Mouse (Mus musculus) liver, postnatal 0 days (tissue): ENCODE measurements around the gene Lonp2. TPM values are rescaled to one million over a fixed set of nuclear protein-coding genes. Genes with fewer than 3 reads are reported as not detected.
A peak's percentile ranks its signal among the peaks of the same experiment; 100 is the strongest.

ENCODE experiments used
- ATAC-seq: fragments of 200-750 bp; cut with Nextera tagmentation; 2 replicates; pipeline ENCODE4 v1.8.0; 2017; ENCODE audit warnings: mild to moderate bottlenecking, moderate library complexity
- DNase-seq: peaks from one replicate; pipeline ENCODE4 v3.0.0-alpha.2; 2016
- H3K27ac ChIP-seq: fragments of 300-500 bp; sonication (generic); 2 replicates; pipeline ENCODE4 v1.5.1; 2014; ENCODE audit warnings: antibody characterized with exemption, moderate library complexity, mild to moderate bottlenecking, low read depth
- H3K27me3 ChIP-seq: fragments of 300-500 bp; sonication (generic); 2 replicates; pipeline ENCODE4 v1.6.1; 2014; ENCODE audit warnings: low read length, control low read depth, mixed read lengths; ENCODE audit not compliant: insufficient read depth
- H3K36me3 ChIP-seq: fragments of 300-500 bp; sonication (generic); replicated peaks from 2 replicates; pipeline ENCODE4 v1.6.1; 2014; ENCODE audit warnings: mild to moderate bottlenecking, control low read depth, low read length, moderate library complexity, mixed read lengths; ENCODE audit not compliant: insufficient read depth
- H3K4me1 ChIP-seq: fragments of 300-500 bp; sonication (generic); 2 replicates; pipeline ENCODE4 v1.6.1; 2014; ENCODE audit warnings: antibody characterized with exemption, mild to moderate bottlenecking, control low read depth; ENCODE audit not compliant: insufficient read depth
- H3K4me2 ChIP-seq: fragments of 300-500 bp; sonication (generic); 2 replicates; pipeline ENCODE4 v1.6.1; 2014; ENCODE audit warnings: low read depth, mild to moderate bottlenecking, low read length, moderate library complexity, mixed read lengths
- H3K4me3 ChIP-seq: fragments of 300-500 bp; sonication (generic); 2 replicates; pipeline ENCODE4 v1.5.1; 2014; ENCODE audit warnings: low read depth, low read length
- H3K9ac ChIP-seq: fragments of 300-500 bp; sonication (generic); replicated peaks from 2 replicates; pipeline ENCODE4 v1.6.1; 2014; ENCODE audit warnings: mild to moderate bottlenecking, moderate library complexity
- H3K9me3 ChIP-seq: fragments of 300-500 bp; sonication (generic); 2 replicates; pipeline ENCODE4 v1.6.1; 2016; ENCODE audit warnings: mild to moderate bottlenecking, control low read depth, low read length, mixed read lengths
- CTCF ChIP-seq: sonication (generic); IDR thresholded peaks from 2 replicates; pipeline ENCODE4 v1.5.1; 2016; ENCODE audit warnings: antibody characterized with exemption, low read depth
- EP300 ChIP-seq: IDR thresholded peaks from 2 replicates; pipeline ENCODE4 v1.6.1; 2016; ENCODE audit warnings: antibody characterized with exemption, low read depth, mild to moderate bottlenecking
- WGBS: fragments of 180-500 bp; shearing (Covaris S2); extraction: QIAGEN DNeasy Blood & Tissue Kit; methylation state at CpG from one replicate; pipeline ENCODE4 v1.1.7; 2014; ENCODE audit not compliant: insufficient replicate concordance; 5-methylcytosine and 5-hydroxymethylcytosine counted together
- polyA plus RNA-seq: library from polyadenylated mRNA; unstranded; fragments of >200 nt; fragmentation: Nextera tagmentation; extraction: Ambion mirVana; gene quantifications from 2 replicates; pipeline ENCODE4 v1.2.1, GENCODE M21; 2015

Lonp2 gene
- polyA plus RNA-seq, 1 experiment from 2014 or later = 77.8 TPM

DNA sequence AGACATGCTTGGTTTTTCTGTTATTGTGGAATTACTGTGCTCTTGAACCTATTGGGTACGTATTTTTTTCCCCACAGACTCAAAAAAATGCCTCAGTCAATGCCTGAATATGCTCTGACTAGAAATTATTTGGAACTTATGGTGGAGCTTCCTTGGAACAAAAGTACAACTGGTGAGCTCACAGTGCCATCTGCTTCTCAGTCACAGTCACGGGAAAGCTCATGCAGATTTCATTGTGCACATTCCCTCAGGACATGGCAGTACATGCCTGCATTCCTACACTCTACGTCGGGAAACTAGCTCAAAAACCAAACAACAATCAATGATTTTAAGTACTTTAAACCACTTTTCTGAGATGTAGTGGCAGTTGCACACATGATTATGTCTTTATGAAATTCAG is 14.0 kb downstream of the Lonp2 start:
- no peaks in the 10 kb centered on the region for H3K9me3 ChIP-seq
- ATAC-seq = no peak
- no peak overlapping the region for H3K9ac ChIP-seq
- no peak overlapping the region for H3K4me2 ChIP-seq
- no peaks in the 10 kb centered on the region for H3K27me3 ChIP-seq
- DNase-seq = no peak
- H3K4me3 ChIP-seq = no peak overlapping the region
- TF ChIP-seq CTCF = no peak
- no peak for TF ChIP-seq EP300
- peaks cover 76% of the 10 kb centered on the region for H3K36me3 ChIP-seq
- H3K27ac ChIP-seq = no peak overlapping the region
- no peaks in the 10 kb centered on the region for H3K4me1 ChIP-seq
- 88% methylated on average over 4 of the region's 4 CpGs for WGBS

DNA sequence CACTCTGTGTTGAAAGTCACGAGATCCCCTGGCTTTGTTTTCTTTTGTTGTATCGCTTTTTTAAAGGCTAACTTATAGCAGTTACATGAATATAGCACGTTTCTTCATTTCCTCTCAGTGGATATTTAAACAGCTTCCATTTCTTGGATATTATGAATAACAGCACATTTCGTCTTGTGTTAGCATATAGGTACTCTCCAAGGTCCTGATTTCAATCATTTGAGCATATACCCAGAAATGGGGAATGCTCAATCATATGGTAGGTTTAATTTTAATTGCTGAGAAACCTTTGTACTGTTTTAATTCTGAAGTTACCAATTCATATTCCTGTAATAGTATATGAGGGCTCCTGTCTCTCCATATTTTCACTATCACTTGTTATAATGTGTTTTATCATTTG is 15.1 kb downstream of the Lonp2 start:
- ATAC-seq (no peak), DNase-seq (no peak)
- H3K36me3 ChIP-seq = peaks cover 69% of the 10 kb centered on the region
- no peak overlapping the region for H3K27ac ChIP-seq
- no peaks in the 10 kb centered on the region for H3K4me1 ChIP-seq
- H3K9ac ChIP-seq = no peak overlapping the region
- WGBS = 81% methylated on average over 4 of the region's 4 CpGs
- H3K27me3 ChIP-seq = no peaks in the 10 kb centered on the region
- H3K9me3 ChIP-seq = no peaks in the 10 kb centered on the region
- H3K4me2 ChIP-seq = no peak overlapping the region
- no peak overlapping the region for H3K4me3 ChIP-seq
- TF ChIP-seq CTCF = no peak
- no peak for TF ChIP-seq EP300

DNA sequence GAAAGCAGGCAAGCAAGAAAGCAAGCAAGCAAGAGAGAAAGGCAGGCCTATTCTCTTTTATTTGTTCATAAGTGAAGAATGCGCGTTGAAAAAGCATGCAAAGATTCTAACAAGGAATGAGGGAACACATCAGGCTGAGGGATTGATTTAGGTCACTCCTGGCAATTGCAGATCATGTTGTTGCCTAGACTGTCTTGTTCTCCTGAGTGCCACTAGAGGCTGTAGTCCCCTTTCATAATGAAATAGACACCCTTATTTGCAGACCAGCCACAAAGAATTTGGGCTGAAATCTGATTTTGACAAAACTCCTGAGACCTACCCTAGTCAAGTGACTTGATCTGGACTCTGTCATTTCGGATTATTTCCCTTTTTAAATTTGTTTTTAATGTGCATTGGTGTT is 18.8 kb downstream of the Lonp2 start:
- TF ChIP-seq EP300 = no peak
- peak; percentile 22; the same call in 1 of the 2 replicates for TF ChIP-seq CTCF
- Histone ChIP-seq H3K27ac (no peak overlapping the region), H3K36me3 (peaks cover 42% of the 10 kb centered on the region), H3K4me1 (no peaks in the 10 kb centered on the region), H3K27me3 (no peaks in the 10 kb centered on the region), H3K4me3 (no peak overlapping the region), H3K9me3 (no peaks in the 10 kb centered on the region), H3K9ac (no peak overlapping the region), H3K4me2 (no peak overlapping the region)
- ATAC-seq = no peak
- 81% methylated on average over 3 of the region's 3 CpGs for WGBS
- DNase-seq = no peak

GRCm38 (mm10) chr8:86644661-86645060 is 20.8 kb downstream of the Lonp2 start:
- ATAC-seq = no peak
- 92% methylated on average over 4 of the region's 4 CpGs for WGBS
- Histone ChIP-seq H3K27me3 (no peaks in the 10 kb centered on the region), H3K9me3 (no peaks in the 10 kb centered on the region), H3K4me2 (no peak overlapping the region), H3K4me3 (no peak overlapping the region), H3K9ac (no peak overlapping the region), H3K4me1 (no peaks in the 10 kb centered on the region), H3K36me3 (peaks cover 23% of the 10 kb centered on the region), H3K27ac (no peak overlapping the region)
- DNase-seq = no peak
- TF ChIP-seq CTCF = no peak
- TF ChIP-seq EP300 = no peak

DNA sequence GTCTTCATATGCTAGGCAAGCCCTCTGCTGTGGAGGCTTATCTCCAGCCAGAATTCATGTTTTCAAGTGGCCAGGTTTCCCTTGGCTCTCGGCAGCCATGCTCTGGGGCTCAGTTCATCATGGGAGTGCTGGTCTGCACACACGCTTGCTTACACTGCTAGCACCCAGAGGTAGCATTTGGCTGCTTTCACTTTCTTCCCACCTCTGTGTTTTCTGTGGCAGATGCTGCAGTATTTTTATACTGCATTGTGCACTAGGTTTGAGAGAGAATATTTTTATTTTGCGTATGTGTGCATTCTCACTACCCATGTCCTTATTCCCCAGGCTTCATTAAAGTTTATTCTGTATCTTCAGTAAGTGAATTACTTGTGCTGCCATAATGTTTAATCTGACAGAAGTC is 23.9 kb downstream of the Lonp2 start:
- H3K4me3 ChIP-seq = no peak overlapping the region
- no peaks in the 10 kb centered on the region for H3K27me3 ChIP-seq
- H3K9ac ChIP-seq = no peak overlapping the region
- ATAC-seq (no peak), DNase-seq (no peak)
- H3K4me2 ChIP-seq = no peak overlapping the region
- H3K4me1 ChIP-seq = no peaks in the 10 kb centered on the region
- H3K9me3 ChIP-seq = no peaks in the 10 kb centered on the region
- H3K36me3 ChIP-seq = peaks cover 21% of the 10 kb centered on the region
- WGBS = 91% methylated on average over 3 of the region's 3 CpGs
- TF ChIP-seq EP300 = no peak
- no peak for TF ChIP-seq CTCF
- H3K27ac ChIP-seq = no peak overlapping the region

GRCm38 (mm10) chr8:86651416-86651815 is 27.6 kb downstream of the Lonp2 start:
- ATAC-seq (no peak), DNase-seq (no peak)
- Histone ChIP-seq H3K36me3 (peaks cover 27% of the 10 kb centered on the region), H3K9ac (no peak overlapping the region), H3K9me3 (no peaks in the 10 kb centered on the region), H3K4me3 (no peak overlapping the region), H3K27ac (no peak overlapping the region), H3K4me1 (no peaks in the 10 kb centered on the region), H3K27me3 (no peaks in the 10 kb centered on the region), H3K4me2 (no peak overlapping the region)
- TF ChIP-seq EP300 (no peak), CTCF (no peak)
- WGBS = 75% methylated on average over 5 of the region's 5 CpGs

GRCm38 (mm10) chr8:86652546-86652945 is 28.7 kb downstream of the Lonp2 start:
- no peak for ATAC-seq
- TF ChIP-seq EP300 = no peak
- TF ChIP-seq CTCF = no peak
- Histone ChIP-seq H3K4me1 (no peaks in the 10 kb centered on the region), H3K9ac (no peak overlapping the region), H3K27ac (no peak overlapping the region), H3K36me3 (peaks cover 27% of the 10 kb centered on the region), H3K9me3 (no peaks in the 10 kb centered on the region), H3K27me3 (no peaks in the 10 kb centered on the region), H3K4me3 (no peak overlapping the region), H3K4me2 (no peak overlapping the region)
- no peak for DNase-seq
- WGBS = 68% methylated on average over 2 of the region's 2 CpGs
